Mouse (Mus musculus) small intestine, adult 2 months (tissue): ENCODE data around the gene Ttpal.

Source experiments
- CTCF ChIP-seq: fragments of 200-500 bp; IDR thresholded peaks from 2 replicates; pipeline ENCODE4 v1.5.1; 2012; ENCODE audit warnings: low read depth, mild to moderate bottlenecking, control low read depth, inconsistent platforms, low read length, moderate library complexity, mixed read lengths; ENCODE audit not compliant: insufficient replicate concordance, insufficient read length; ENCODE audit errors: extremely low read depth
- POLR2A ChIP-seq: fragments of 200-500 bp; IDR thresholded peaks from 2 replicates; pipeline ENCODE4 v1.6.1; 2012; ENCODE audit warnings: low read depth, mild to moderate bottlenecking, control low read depth, inconsistent platforms, low read length, moderate library complexity

- TF ChIP-seq CTCF (peak; percentile 85; the same call in 1 of the 2 replicates), POLR2A (no peak)
These were observed 2.9 kb upstream of the Ttpal start for GRCm38 (mm10) chr2:163599226-163599625.
